Mouse (Mus musculus): ENCODE measurements around the gene Slx1b.
"Not testable (repeated sequence)": the region's sequence is repeated elsewhere in the genome, so short reads cannot be mapped to it uniquely, and the experiment has no call there.

Gene Slx1b

GRCm38 (mm10) chr7:126695631-126696207, at the start of gene Slx1b:
Gene Slx1b, minus strand, starts transcription at chr7:126695784.
- DNase-seq = peak; percentile 94

GRCm38 (mm10) chr7:126741964-126742482, 46.4 kb upstream of the Slx1b start:
- DNase-seq = no peak

- no peak for DNase-seq
Observed at GRCm38 (mm10) chr7:126741452-126741851, 45.9 kb upstream of the Slx1b start.

GRCm38 (mm10) chr7:126740977-126741376, 45.4 kb upstream of the Slx1b start:
- no peak for DNase-seq

GRCm38 (mm10) chr7:126740132-126740735, 44.6 kb upstream of the Slx1b start:
- no peak for DNase-seq

- DNase-seq = no peak
Observed at GRCm38 (mm10) chr7:126739551-126739950, 44.0 kb upstream of the Slx1b start.

GRCm38 (mm10) chr7:126736122-126736521, 40.5 kb upstream of the Slx1b start:
- no peak for DNase-seq

GRCm38 (mm10) chr7:126730256-126730789, 34.7 kb upstream of the Slx1b start:
- not testable (repeated sequence) for DNase-seq

GRCm38 (mm10) chr7:126725667-126726066, 30.1 kb upstream of the Slx1b start:
- DNase-seq = no peak

GRCm38 (mm10) chr7:126725077-126725476, 29.5 kb upstream of the Slx1b start:
- DNase-seq = no peak

GRCm38 (mm10) chr7:126721635-126722034, 26.1 kb upstream of the Slx1b start:
- DNase-seq = no peak

GRCm38 (mm10) chr7:126718787-126719337, 23.3 kb upstream of the Slx1b start:
- DNase-seq = no peak

GRCm38 (mm10) chr7:126717566-126717965, 22.0 kb upstream of the Slx1b start:
- no peak for DNase-seq

GRCm38 (mm10) chr7:126715679-126716078, 20.1 kb upstream of the Slx1b start:
- no peak for DNase-seq

- DNase-seq = no peak
Observed at GRCm38 (mm10) chr7:126711910-126712309, 16.3 kb upstream of the Slx1b start.

- DNase-seq = no peak
Observed at GRCm38 (mm10) chr7:126710266-126710665, 14.7 kb upstream of the Slx1b start.

GRCm38 (mm10) chr7:126708175-126708952, 12.8 kb upstream of the Slx1b start:
- no peak for DNase-seq

GRCm38 (mm10) chr7:126707442-126708174, 12.0 kb upstream of the Slx1b start, which contains the start of gene Coro1a:
Gene Coro1a, minus strand, starts transcription at chr7:126707787.
- DNase-seq = no peak

GRCm38 (mm10) chr7:126704121-126704980, 8.8 kb upstream of the Slx1b start:
- peak; percentile 77 for DNase-seq

- no peak for DNase-seq
Observed at GRCm38 (mm10) chr7:126703757-126704077, 8.1 kb upstream of the Slx1b start.

All from lung, postnatal 14 days (tissue).